Mouse (Mus musculus) spleen, embryonic (tissue): ENCODE results near the gene Pmpca.

Experiments used
- CTCF ChIA-PET: fragments of 350-600 bp; sonication (Branson Sonifier 250); formaldehyde crosslinking; loops from one replicate; lab custom pipeline; 2022; lab: Charles Lee

The Pmpca gene

GRCm38 (mm10) chr2:26367911-26368310 lies 21.2 kb upstream of the Pmpca start:
- CTCF ChIA-PET = no interaction called here

DNA sequence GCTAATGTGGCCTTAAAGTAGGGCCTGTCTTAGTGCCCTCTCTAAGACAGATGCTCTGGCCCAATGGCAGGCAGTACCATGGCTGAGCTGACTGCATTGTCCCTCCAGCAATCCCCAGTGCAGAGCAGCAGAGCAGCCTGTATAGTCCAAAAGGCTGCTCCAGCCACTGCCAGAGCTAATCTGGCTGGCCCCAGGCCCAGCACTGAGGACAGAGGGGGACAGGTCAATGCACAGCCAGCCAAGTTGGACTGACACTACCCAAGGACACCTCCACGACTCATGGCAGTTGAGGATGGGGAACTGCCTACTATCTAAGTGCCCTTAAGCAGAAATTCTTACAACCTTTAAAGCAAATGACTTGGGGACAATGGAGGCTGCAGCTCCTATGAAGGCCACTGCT lies 20.6 kb upstream of the Pmpca start:
- CTCF ChIA-PET = no interaction called here

GRCm38 (mm10) chr2:26372396-26372795 lies 16.7 kb upstream of the Pmpca start:
- CTCF ChIA-PET = no interaction called here

- CTCF ChIA-PET = interaction anchor here (1.2 kb wide), 1 partner anchor 10 kb away, joined by 4 read pairs; no protein-coding TSS in a partner anchor
Measured at GRCm38 (mm10) chr2:26380131-26380771, 8.9 kb upstream of the Pmpca start, which contains the start of gene Snapc4. Gene Snapc4, minus strand, starts transcription at chr2:26380653.

DNA sequence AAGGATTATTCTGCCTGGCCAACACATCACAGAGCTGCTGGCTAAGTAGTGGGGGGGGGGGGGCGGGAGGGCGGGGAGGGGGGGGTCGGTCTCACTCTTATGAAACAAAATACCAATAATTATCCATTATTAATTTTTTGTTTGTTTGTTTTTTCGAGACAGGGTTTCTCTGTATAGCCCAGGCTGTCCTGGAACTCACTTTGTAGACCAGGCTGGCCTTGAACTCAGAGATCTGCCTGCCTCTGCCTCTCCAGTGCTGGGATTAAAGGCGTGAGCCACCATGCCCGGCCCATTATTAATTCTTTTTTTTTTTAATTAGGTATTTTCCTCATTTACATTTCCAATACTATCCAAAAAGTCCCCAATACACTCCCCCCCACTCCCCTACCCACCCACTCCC lies 8.3 kb upstream of the Pmpca start:
- CTCF ChIA-PET = interaction anchor here (1.2 kb wide), 1 partner anchor 9 kb away, joined by 4 read pairs; no protein-coding TSS in a partner anchor

GRCm38 (mm10) chr2:26387713-26388112 lies 1.4 kb upstream of the Pmpca start:
- CTCF ChIA-PET = interaction anchor here (0.6 kb wide), 1 partner anchor 19 kb away, joined by 3 read pairs; no protein-coding TSS in a partner anchor

DNA sequence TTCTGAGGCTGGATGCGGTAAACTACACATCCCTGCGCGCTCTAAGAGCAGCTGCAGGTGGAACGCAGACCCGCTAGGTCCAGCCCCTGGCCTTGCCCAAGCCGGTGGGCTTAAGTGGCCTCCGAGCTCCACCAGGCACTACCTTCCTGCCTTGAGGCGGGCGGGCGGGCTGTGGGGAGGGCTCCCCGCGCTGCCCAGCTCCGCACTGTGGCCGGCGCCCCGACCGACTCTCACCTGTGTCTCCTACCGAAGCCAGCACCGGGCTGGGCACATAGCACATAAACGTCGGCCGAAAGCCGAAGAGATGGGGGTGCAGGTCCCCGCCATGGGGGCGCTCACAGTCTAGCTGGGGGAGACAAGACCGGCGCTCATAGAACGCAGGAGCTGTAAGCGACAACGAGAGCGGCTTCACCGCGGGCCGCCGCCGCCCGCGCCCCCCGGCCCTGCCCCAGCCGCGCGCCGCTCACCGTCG lies 421 bp upstream of the Pmpca start:
- CTCF ChIA-PET = no interaction called here

DNA sequence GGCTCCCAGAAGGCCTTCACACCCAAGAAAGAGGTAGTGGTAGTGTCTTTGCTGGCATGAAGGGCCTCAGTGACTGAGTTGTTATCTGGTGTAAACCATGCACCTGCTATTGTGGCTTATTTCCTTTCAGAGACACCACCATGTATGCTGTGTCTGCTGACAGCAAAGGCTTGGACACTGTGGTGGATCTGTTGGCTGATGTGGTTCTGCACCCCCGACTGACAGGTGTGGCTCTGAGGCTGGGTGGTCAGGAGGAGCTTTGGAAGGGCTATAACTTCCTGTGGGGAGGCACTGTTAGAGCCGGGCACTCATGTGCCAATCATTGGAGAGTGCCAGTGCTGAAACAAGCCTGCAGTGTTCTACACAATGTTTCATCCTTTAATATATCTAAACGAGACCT lies 1.8 kb downstream of the Pmpca start:
- CTCF ChIA-PET = interaction anchor here (1.5 kb wide), 1 partner anchor 10 kb away, joined by 4 read pairs; the partner anchor contains the start of gene Snapc4

- CTCF ChIA-PET = no interaction called here
Measured at GRCm38 (mm10) chr2:26391617-26392016, 2.5 kb downstream of the Pmpca start.

GRCm38 (mm10) chr2:26398978-26399377 lies 9.8 kb downstream of the Pmpca start:
- CTCF ChIA-PET = no interaction called here

- CTCF ChIA-PET = no interaction called here
Measured at GRCm38 (mm10) chr2:26399647-26400046, 10.5 kb downstream of the Pmpca start.

- CTCF ChIA-PET = no interaction called here
Measured at GRCm38 (mm10) chr2:26400296-26400695, 11.2 kb downstream of the Pmpca start.

DNA sequence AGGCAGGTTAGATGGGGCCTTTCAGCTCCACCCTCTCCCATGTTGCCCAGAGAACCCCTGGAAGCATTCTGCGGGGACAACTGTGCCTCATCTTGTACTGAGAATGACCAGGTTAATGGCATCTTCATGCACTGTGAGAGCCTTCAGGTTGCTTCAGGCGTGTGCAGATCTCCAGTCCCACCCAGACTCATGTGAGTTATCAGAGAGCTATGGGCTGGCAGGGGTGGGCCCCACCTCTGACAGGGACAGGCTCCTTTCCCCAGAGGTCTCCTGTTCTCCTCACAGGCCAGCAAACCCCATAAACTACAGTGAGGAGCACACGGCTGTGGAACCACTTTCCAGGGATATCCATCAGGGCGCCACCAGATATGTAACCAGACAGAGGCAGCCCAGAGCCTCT lies 11.9 kb downstream of the Pmpca start:
- CTCF ChIA-PET = no interaction called here

GRCm38 (mm10) chr2:26402265-26402664 lies 13.1 kb downstream of the Pmpca start:
- CTCF ChIA-PET = interaction anchor here (0.6 kb wide), 1 partner anchor 309 kb away, joined by 8 read pairs; no protein-coding TSS in a partner anchor

- CTCF ChIA-PET = no interaction called here
Measured at GRCm38 (mm10) chr2:26403306-26403705, 14.2 kb downstream of the Pmpca start.

DNA sequence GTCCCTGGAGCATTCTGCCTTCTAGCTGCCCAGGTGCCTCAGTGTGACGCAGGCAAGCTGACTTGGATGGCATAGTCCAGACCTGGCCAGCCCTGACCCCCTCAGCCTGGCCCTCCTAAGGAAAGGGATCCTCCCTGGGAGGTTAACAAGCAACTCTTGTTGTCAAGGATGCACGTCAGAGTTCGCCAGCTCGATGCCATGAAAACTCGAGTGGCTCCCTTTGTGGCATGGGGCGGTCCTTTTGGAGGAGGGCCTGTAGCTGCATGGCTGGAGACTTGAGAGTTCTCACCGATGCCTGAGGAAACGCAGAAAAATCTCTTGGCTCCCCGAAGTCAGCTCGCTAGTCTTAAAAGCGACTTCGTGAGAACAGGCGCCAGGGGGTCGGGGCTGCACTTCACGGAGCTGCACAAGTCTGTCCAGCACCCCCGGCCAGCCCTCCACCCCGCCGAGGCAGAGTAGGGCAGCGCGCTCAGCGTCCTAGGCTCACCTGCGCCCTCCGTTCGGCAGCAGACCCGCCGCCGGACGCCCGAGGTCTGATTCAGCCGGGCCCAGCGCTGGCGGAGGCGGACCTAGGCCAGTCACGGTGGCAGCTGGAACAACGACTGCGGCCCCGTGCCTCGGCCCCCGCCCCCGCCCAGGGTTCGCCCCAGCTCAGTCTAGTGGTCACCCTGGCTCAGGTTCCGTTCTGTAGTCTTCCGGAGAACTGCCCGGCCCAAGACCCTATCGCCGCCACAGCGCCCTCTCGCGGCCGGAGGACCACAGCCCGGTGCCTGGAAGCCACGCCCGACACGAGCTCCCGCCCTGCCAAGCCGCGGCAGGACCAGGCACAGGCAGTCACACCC lies 19.6 kb downstream of the Pmpca start, which contains the start of gene Inpp5e:
Inpp5e (minus strand) TSS at position 689 of the 842 bp plus-strand sequence.
- CTCF ChIA-PET = interaction anchor here (0.6 kb wide), 1 partner anchor 100 kb away, joined by 5 read pairs; no protein-coding TSS in a partner anchor

GRCm38 (mm10) chr2:26409362-26409761 lies 20.2 kb downstream of the Pmpca start:
- CTCF ChIA-PET = no interaction called here

- CTCF ChIA-PET = no interaction called here
Measured at GRCm38 (mm10) chr2:26410091-26410490, 21.0 kb downstream of the Pmpca start.

GRCm38 (mm10) chr2:26410931-26411411 lies 21.8 kb downstream of the Pmpca start:
- CTCF ChIA-PET = interaction anchor here (0.6 kb wide), 1 partner anchor 24 kb away, joined by 3 read pairs; no protein-coding TSS in a partner anchor

- CTCF ChIA-PET = no interaction called here
Measured at GRCm38 (mm10) chr2:26417066-26417465, 27.9 kb downstream of the Pmpca start.

- CTCF ChIA-PET = no interaction called here
Measured at GRCm38 (mm10) chr2:26418120-26418519, 29.0 kb downstream of the Pmpca start.

GRCm38 (mm10) chr2:26421969-26422368 lies 32.8 kb downstream of the Pmpca start:
- CTCF ChIA-PET = interaction anchor here (0.6 kb wide), 1 partner anchor 338 kb away, joined by 3 read pairs; no protein-coding TSS in a partner anchor
